ENCODE assay signal across 8 mouse cellular contexts in genomic region chr13:55668550-55668949, GRCm38 (mm10). TPM values are rescaled to one million over a fixed set of nuclear protein-coding genes. Genes with fewer than 3 reads are reported as not detected.
DNase-seq lines count a peak whose midpoint lies in the region; ATAC-seq and TF ChIP-seq lines count a peak whose summit lies in the region.

No protein-coding gene starts in this region.

- H3K9ac ChIP-seq in midbrain, postnatal 0 days (replicated peaks; ENCODE audit: low read length, poor library complexity, severe bottlenecking), result no peak overlapping the region

- H3K9me3 ChIP-seq in midbrain, postnatal 0 days (ENCODE audit: low read length), result no peaks in the 10 kb centered on the region

- peak; percentile 69 for TF ChIP-seq CTCF in midbrain, postnatal 0 days (IDR thresholded peaks at IDR 0.05)

- ATAC-seq in midbrain, postnatal 0 days (ENCODE audit: low FRiP score), result no peak
- no peak for ATAC-seq in monocyte, adult 5-6 weeks (replicated peaks; ENCODE audit: insufficient number of reproducible peaks, low FRiP score, low TSS enrichment, poor library complexity, severe bottlenecking)

- intact Hi-C loops in left cerebral cortex, postnatal 14 days (cut with DNase I), result loop anchor here (2.0 kb wide), 1 partner anchor 58 kb away; the partner anchor contains the start of gene Pcbd2

- no peak overlapping the region for H3K4me2 ChIP-seq in midbrain, postnatal 0 days (ENCODE audit: low read depth, low read length, poor library complexity, severe bottlenecking)

- 82% methylated on average over 6 of the region's 6 CpGs for WGBS in midbrain, postnatal 0 days

- no peak overlapping the region for H3K4me3 ChIP-seq in midbrain, postnatal 0 days (ENCODE audit: low read depth, low read length)

- no peaks in the 10 kb centered on the region for H3K4me1 ChIP-seq in midbrain, postnatal 0 days (ENCODE audit: insufficient read depth, low read length)

- H3K36me3 ChIP-seq in midbrain, postnatal 0 days (ENCODE audit: insufficient read depth, low read length), result peaks cover 69% of the 10 kb centered on the region

- H3K27ac ChIP-seq in midbrain, postnatal 0 days (ENCODE audit: low read depth, low read length), result no peak overlapping the region

- peak; percentile 20 for DNase-seq in cerebellum, adult 9-10 months
- DNase-seq in cerebellum, adult 11 months, result no peak
- peak; percentile 14 to 44 for DNase-seq in left cerebral cortex, postnatal 14 days (ENCODE audit: low spot score in 2 of 2)
- DNase-seq in left cerebral cortex, adult 9 months (ENCODE audit: low spot score in 2 of 2), result no peak
- peak; percentile 61 for DNase-seq in adrenal gland, postnatal 25 days
- DNase-seq in heart, postnatal 4 days, result peak; percentile 59
- DNase-seq in midbrain, postnatal 0 days (ENCODE audit: low spot score), result peak; percentile 43

- H3K27me3 ChIP-seq in midbrain, postnatal 0 days (ENCODE audit: insufficient read depth, low read length), result no peaks in the 10 kb centered on the region

RNA-seq across cellular contexts. Expression of gene B230219D22Rik, which starts 24.4 kb away (rescaled TPM):
- total RNA-seq in left cerebral cortex, postnatal 14 days (2021), result 10 to 100 TPM; 86.0 to 89.1 TPM
- total RNA-seq in adrenal gland, postnatal 25 days (2021), result 59.9 and 65.1 TPM in 2 replicates
- total RNA-seq in heart, postnatal 4 days (2021), result 10 to 100 TPM; 77.3 to 82.3 TPM
- 164 and 177 TPM in 2 replicates for total RNA-seq in midbrain, postnatal 0 days (2014; rRNA removed)
- 58.4 and 62.8 TPM in 2 replicates for polyA plus RNA-seq in midbrain, postnatal 0 days (2015; fragmentation: Nextera tagmentation; extraction: Ambion mirVana)
- 37.5 to 51.1 TPM (median 49.4 TPM) in 3 replicates for total RNA-seq in monocyte, adult 5-6 weeks (2017)

RNA-seq across cellular contexts. Expression of gene Ddx46, which starts 33.7 kb away (rescaled TPM):
- 10 to 100 TPM; 37.8 to 44.3 TPM for total RNA-seq in left cerebral cortex, postnatal 14 days (2021)
- 39.2 and 48.2 TPM in 2 replicates for total RNA-seq in adrenal gland, postnatal 25 days (2021)
- total RNA-seq in heart, postnatal 4 days (2021), result 10 to 100 TPM; 33.8 to 34.3 TPM
- 22.3 and 29.8 TPM in 2 replicates for total RNA-seq in midbrain, postnatal 0 days (2014; rRNA removed)
- polyA plus RNA-seq in midbrain, postnatal 0 days (2015; fragmentation: Nextera tagmentation; extraction: Ambion mirVana), result 20.4 and 21.9 TPM in 2 replicates
- 123 to 183 TPM (median 145 TPM) in 3 replicates for total RNA-seq in monocyte, adult 5-6 weeks (2017)

RNA-seq across cellular contexts. Expression of gene Caml, which starts 45.7 kb away (rescaled TPM):
- 10 to 100 TPM; 41.2 to 49.3 TPM for total RNA-seq in left cerebral cortex, postnatal 14 days (2021)
- 37.4 and 37.7 TPM in 2 replicates for total RNA-seq in adrenal gland, postnatal 25 days (2021)
- total RNA-seq in heart, postnatal 4 days (2021), result 10 to 100 TPM; 16.2 to 17.7 TPM
- 90.6 and 101 TPM in 2 replicates for total RNA-seq in midbrain, postnatal 0 days (2014; rRNA removed)
- 113 and 114 TPM in 2 replicates for polyA plus RNA-seq in midbrain, postnatal 0 days (2015; fragmentation: Nextera tagmentation; extraction: Ambion mirVana)
- 26.6 to 41.4 TPM (median 37.6 TPM) in 3 replicates for total RNA-seq in monocyte, adult 5-6 weeks (2017)

RNA-seq across cellular contexts. Expression of gene Txndc15, which starts 45.9 kb away (rescaled TPM):
- total RNA-seq in left cerebral cortex, postnatal 14 days (2021), result 10 to 100 TPM; 68.4 to 69.2 TPM
- 58.1 and 65.7 TPM in 2 replicates for total RNA-seq in adrenal gland, postnatal 25 days (2021)
- 10 to 100 TPM; 35.7 to 36.6 TPM for total RNA-seq in heart, postnatal 4 days (2021)
- total RNA-seq in midbrain, postnatal 0 days (2014; rRNA removed), result 93.4 and 108 TPM in 2 replicates
- 137 and 142 TPM in 2 replicates for polyA plus RNA-seq in midbrain, postnatal 0 days (2015; fragmentation: Nextera tagmentation; extraction: Ambion mirVana)
- total RNA-seq in monocyte, adult 5-6 weeks (2017), result 27.3 to 47.8 TPM (median 47.6 TPM) in 3 replicates

RNA-seq across cellular contexts. Expression of gene Pcbd2, which starts 58.6 kb away (rescaled TPM):
- total RNA-seq in left cerebral cortex, postnatal 14 days (2021), result 10 to 100 TPM; 22.9 to 23.4 TPM
- total RNA-seq in adrenal gland, postnatal 25 days (2021), result 62.0 and 83.2 TPM in 2 replicates
- total RNA-seq in heart, postnatal 4 days (2021), result 10 to 100 TPM; 42.2 to 45.7 TPM
- total RNA-seq in midbrain, postnatal 0 days (2014; rRNA removed), result 7.2 and 8.6 TPM in 2 replicates
- polyA plus RNA-seq in midbrain, postnatal 0 days (2015; fragmentation: Nextera tagmentation; extraction: Ambion mirVana), result 28.2 and 30.6 TPM in 2 replicates
- total RNA-seq in monocyte, adult 5-6 weeks (2017), result 18.4 to 47.8 TPM (median 21.5 TPM) in 3 replicates

Comparison
In these comparisons a context has a peak if more than half of its experiments do, and no peak if none do; other contexts are left out.
1. DNase-seq: peak in cerebellum, adult 9-10 months (single experiment), left cerebral cortex, postnatal 14 days (2 of 2), adrenal gland, postnatal 25 days (single experiment), heart, postnatal 4 days (single experiment) and midbrain, postnatal 0 days (single experiment); none in cerebellum, adult 11 months (single experiment) and left cerebral cortex, adult 9 months (0 of 2).